Mouse (Mus musculus) myocyte (in vitro differentiated cells): Measurements from ENCODE around the gene 6330409D20Rik.

Experiments used
- MYOD1 ChIP-seq, 3 experiments: IDR thresholded peaks; one replicate each; pipeline ENCODE4 v1.6.1; 2011; ENCODE audit warnings: control low read depth in 2 of 3, low read depth in 2 of 3, mild to moderate bottlenecking in 2 of 3, moderate library complexity in 1 of 3; ENCODE audit not compliant: insufficient read length in 2 of 3, control insufficient read depth in 1 of 3
- MYOG ChIP-seq, 3 experiments: IDR thresholded peaks; one replicate each; pipeline ENCODE4 v1.6.1; 2011; ENCODE audit warnings: control low read depth in 2 of 3, low read depth in 2 of 3, mild to moderate bottlenecking in 2 of 3; ENCODE audit not compliant: insufficient read length in 2 of 3, control insufficient read depth in 1 of 3, insufficient read depth in 1 of 3
- POLR2A ChIP-seq: IDR thresholded peaks from one replicate; pipeline ENCODE4 v1.6.1; 2011; ENCODE audit warnings: low read depth, mild to moderate bottlenecking, control low read depth, moderate library complexity; ENCODE audit not compliant: insufficient read length
- POLR2AphosphoS2 ChIP-seq: IDR thresholded peaks from one replicate; pipeline ENCODE4 v1.6.1; 2011; ENCODE audit warnings: low read depth, control low read depth; ENCODE audit not compliant: insufficient read length
- REST ChIP-seq: IDR thresholded peaks from one replicate; pipeline ENCODE4 v1.6.1; 2011; ENCODE audit warnings: mild to moderate bottlenecking, control low read depth, moderate library complexity; ENCODE audit not compliant: insufficient read depth, insufficient read length
- USF1 ChIP-seq: IDR thresholded peaks from one replicate; pipeline ENCODE4 v1.6.1; 2011; ENCODE audit warnings: low read depth, mild to moderate bottlenecking, control low read depth, moderate library complexity

DNA sequence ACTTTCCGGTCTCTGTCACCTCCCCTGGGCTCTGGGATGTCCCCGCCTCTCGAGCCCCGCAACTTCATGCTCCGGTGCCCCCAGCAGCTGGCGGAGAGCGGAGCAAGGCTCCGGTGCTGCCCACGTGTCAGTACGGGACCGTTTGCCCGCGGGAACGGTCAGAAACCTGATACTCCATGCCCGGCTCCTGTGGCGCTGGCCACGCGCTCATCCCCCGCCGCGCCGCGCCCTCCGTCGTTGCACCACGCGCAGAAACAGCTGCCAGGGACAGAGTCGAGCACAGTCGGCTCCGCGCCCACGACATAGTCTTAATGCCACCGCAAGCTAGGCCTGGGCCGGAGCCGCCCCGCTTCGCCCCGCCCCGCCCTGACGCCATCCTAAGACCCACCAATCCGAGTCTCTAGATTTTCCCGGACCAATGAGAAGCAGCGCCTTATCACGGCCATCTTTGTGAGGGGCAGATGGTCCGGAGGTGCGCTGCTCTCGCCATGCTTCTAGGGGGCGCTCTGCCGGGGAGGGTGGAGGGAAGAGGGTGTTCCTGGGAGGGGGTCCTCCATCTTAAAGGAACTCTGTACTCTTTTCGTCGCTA lies 46.9 kb downstream of the 6330409D20Rik start:
- TF ChIP-seq MYOG (IDR thresholded peaks at IDR 0.05; ENCODE audit: control insufficient read depth in 1 of 3, insufficient read depth in 1 of 3, insufficient read length in 2 of 3, low read depth in 2 of 3) (peak; percentile 62 to 96 (median 96)), POLR2A (peak; percentile 97), MYOD1 (IDR thresholded peaks at IDR 0.05; ENCODE audit: control insufficient read depth in 1 of 3, insufficient read length in 2 of 3, low read depth in 2 of 3) (peak in 2 of 3 experiments; percentile 91 to 94), POLR2AphosphoS2 (peak; percentile 96), USF1 (no peak), REST (peak; percentile 36)
